ENCODE assay signal across 37 mouse cellular contexts in genomic region chr1:180722608-180723007, GRCm38 (mm10). TPM values are rescaled to one million over a fixed set of nuclear protein-coding genes. Genes with fewer than 3 reads are reported as not detected.
A peak's percentile ranks its signal among the peaks of the same experiment; 100 is the strongest.
DNase-seq lines count a peak whose midpoint lies in the region; ATAC-seq lines count a peak whose summit lies in the region.
"Had no signal": no experiment of that assay in that cellular context is flagged by ENCODE, and none has a peak within 500 bp of the region (broad histone marks: within the 10 kb centered on the region; RNA-seq: fewer than 3 reads in every experiment).

No protein-coding gene starts in this region.

- no peaks in the 10 kb centered on the region for H3K9me3 ChIP-seq in heart, embryonic 10.5 days
- no peaks in the 10 kb centered on the region for H3K9me3 ChIP-seq in heart, embryonic 12.5 days (replicated peaks)
- H3K9me3 ChIP-seq in liver, embryonic 13.5 days (replicated peaks): no peaks in the 10 kb centered on the region
- H3K9me3 ChIP-seq in midbrain, embryonic 14.5 days (ENCODE audit: control insufficient read depth, low read length): no peaks in the 10 kb centered on the region
- H3K9me3 ChIP-seq: forebrain, embryonic 15.5 days; heart, embryonic 15.5 days; intestine, embryonic 15.5 days; limb, embryonic 13.5 days; stomach, embryonic 15.5 days had no signal

- H3K27me3 ChIP-seq in heart, embryonic 10.5 days (ENCODE audit: insufficient read depth, poor library complexity, severe bottlenecking): no peaks in the 10 kb centered on the region
- H3K27me3 ChIP-seq in heart, embryonic 12.5 days (replicated peaks): no peaks in the 10 kb centered on the region
- no peaks in the 10 kb centered on the region for H3K27me3 ChIP-seq in liver, embryonic 13.5 days
- H3K27me3 ChIP-seq in midbrain, embryonic 14.5 days (ENCODE audit: control insufficient read depth, insufficient read depth, low read length): no peaks in the 10 kb centered on the region
- H3K27me3 ChIP-seq: forebrain, embryonic 15.5 days; heart, embryonic 15.5 days; intestine, embryonic 15.5 days; limb, embryonic 13.5 days; stomach, embryonic 15.5 days had no signal

- H3K9ac ChIP-seq in heart, embryonic 12.5 days: no peak overlapping the region
- 0 out of 2 replicates have a peak overlapping the region, but pooled peaks have one; percentile 6 for H3K9ac ChIP-seq in liver, embryonic 13.5 days
- no peak overlapping the region for H3K9ac ChIP-seq in midbrain, embryonic 14.5 days (replicated peaks; ENCODE audit: low read length)
- H3K9ac ChIP-seq: forebrain, embryonic 15.5 days; heart, embryonic 15.5 days; intestine, embryonic 15.5 days; limb, embryonic 13.5 days; stomach, embryonic 15.5 days had no signal

- H3K4me2 ChIP-seq in heart, embryonic 12.5 days: no peak overlapping the region
- peak overlapping the region; percentile 19 for H3K4me2 ChIP-seq in liver, embryonic 13.5 days
- no peak overlapping the region for H3K4me2 ChIP-seq in midbrain, embryonic 14.5 days (ENCODE audit: low read length)
- H3K4me2 ChIP-seq: forebrain, embryonic 15.5 days; heart, embryonic 15.5 days; intestine, embryonic 15.5 days; limb, embryonic 13.5 days; midbrain, embryonic 11.5 days; stomach, embryonic 15.5 days had no signal

- peak; percentile 14 for DNase-seq in heart, embryonic 10.5 days (ENCODE audit: low spot score)
- DNase-seq in c-Kit-positive CD71-positive TER-119-positive erythroid progenitor cells, embryonic 14.5 days (ENCODE audit: low spot score): peak; percentile 48
- peak; percentile 22 for DNase-seq in liver, embryonic 13.5 days
- no peak for DNase-seq in layer of hippocampus, postnatal 25 days (ENCODE audit: extremely low spot score in 1 of 2, low spot score in 1 of 2)
- no peak for DNase-seq in urinary bladder, postnatal 36 days (ENCODE audit: low spot score in 2 of 2)
- DNase-seq in midbrain, embryonic 14.5 days: no peak
- DNase-seq: adrenal gland, adult 2 months; adrenal gland, postnatal 36 days; cerebellum, adult 2 months; cerebellum, postnatal 14 days; gastrocnemius, adult 2 months; kidney, adult 2 months; kidney, postnatal 36 days; lung, adult 2 months; lung, postnatal 10 days; right cerebral cortex, postnatal 25 days; thymus, postnatal 4 days had no signal

- H3K27ac ChIP-seq in heart, embryonic 10.5 days: no peak overlapping the region
- no peak overlapping the region for H3K27ac ChIP-seq in heart, embryonic 12.5 days (ENCODE audit: poor library complexity, severe bottlenecking)
- peak overlapping the region; percentile 61 for H3K27ac ChIP-seq in liver, embryonic 13.5 days
- no peak overlapping the region for H3K27ac ChIP-seq in midbrain, embryonic 14.5 days (replicated peaks; ENCODE audit: low read depth, low read length)
- H3K27ac ChIP-seq: forebrain, embryonic 15.5 days; gastrocnemius, adult 2 months; heart, embryonic 15.5 days; hindbrain, postnatal 0 days; intestine, embryonic 15.5 days; layer of hippocampus, adult 2 months; limb, embryonic 13.5 days; stomach, embryonic 15.5 days had no signal

- WGBS in heart, embryonic 10.5 days: 50% methylated on average over 1 of the region's 1 CpGs
- WGBS in heart, embryonic 12.5 days: 44% methylated on average over 1 of the region's 1 CpGs
- WGBS in liver, embryonic 13.5 days (ENCODE audit: insufficient replicate concordance): 26% methylated on average over 1 of the region's 1 CpGs
- WGBS in midbrain, embryonic 14.5 days: 66% methylated on average over 1 of the region's 1 CpGs

- H3K36me3 ChIP-seq in heart, embryonic 10.5 days: no peaks in the 10 kb centered on the region
- H3K36me3 ChIP-seq in heart, embryonic 12.5 days: no peaks in the 10 kb centered on the region
- H3K36me3 ChIP-seq in liver, embryonic 13.5 days: no peaks in the 10 kb centered on the region
- H3K36me3 ChIP-seq in midbrain, embryonic 14.5 days (ENCODE audit: control insufficient read depth, insufficient read depth, low read length): no peaks in the 10 kb centered on the region
- H3K36me3 ChIP-seq: forebrain, embryonic 15.5 days; heart, embryonic 15.5 days; intestine, embryonic 15.5 days; limb, embryonic 13.5 days; stomach, embryonic 15.5 days had no signal

- no peak for ATAC-seq in heart, embryonic 12.5 days (ENCODE audit: insufficient number of reproducible peaks, low FRiP score)
- ATAC-seq in liver, embryonic 13.5 days (ENCODE audit: low read depth): peak; percentile 56
- ATAC-seq in megakaryocyte progenitor cell, adult 5-6 weeks (replicated peaks; ENCODE audit: poor library complexity): peak; percentile 28
- no peak for ATAC-seq in midbrain, embryonic 14.5 days (ENCODE audit: low FRiP score, low TSS enrichment)
- ATAC-seq: activated CD4-positive, CD25-positive, alpha-beta regulatory T cell, adult 4 months; forebrain, embryonic 15.5 days; hindbrain, postnatal 0 days; intestine, embryonic 15.5 days had no signal

- H3K4me1 ChIP-seq in heart, embryonic 10.5 days: peaks cover 16% of the 10 kb centered on the region; the same call in 1 of the 2 replicates
- H3K4me1 ChIP-seq in heart, embryonic 12.5 days (replicated peaks): peaks cover 16% of the 10 kb centered on the region
- H3K4me1 ChIP-seq in liver, embryonic 13.5 days (replicated peaks): peaks cover 54% of the 10 kb centered on the region
- peaks cover 17% of the 10 kb centered on the region for H3K4me1 ChIP-seq in midbrain, embryonic 14.5 days (ENCODE audit: control insufficient read depth, insufficient read depth, low read length)
- H3K4me1 ChIP-seq: intestine, embryonic 15.5 days had no signal

- H3K4me3 ChIP-seq in heart, embryonic 10.5 days: no peak overlapping the region
- no peak overlapping the region for H3K4me3 ChIP-seq in heart, embryonic 12.5 days
- no peak overlapping the region for H3K4me3 ChIP-seq in liver, embryonic 13.5 days (replicated peaks)
- no peak overlapping the region for H3K4me3 ChIP-seq in midbrain, embryonic 14.5 days (replicated peaks; ENCODE audit: low read depth, low read length)
- H3K4me3 ChIP-seq: forebrain, embryonic 15.5 days; gastrocnemius, adult 2 months; heart, embryonic 15.5 days; intestine, embryonic 15.5 days; layer of hippocampus, adult 2 months; limb, embryonic 13.5 days; stomach, embryonic 15.5 days had no signal

RNA-seq across cellular contexts. Expression of gene Acbd3, which starts 3.2 kb away (rescaled TPM):
- polyA plus RNA-seq in heart, embryonic 10.5 days (2016; fragmentation: Nextera tagmentation; extraction: Ambion mirVana): 20.5 and 24.5 TPM in 2 replicates
- 29.2 and 29.7 TPM in 2 replicates for polyA plus RNA-seq in heart, embryonic 12.5 days (2016; fragmentation: Nextera tagmentation; extraction: Ambion mirVana)
- 8.7 and 8.9 TPM in 2 replicates for polyA plus RNA-seq in liver, embryonic 13.5 days (2015; fragmentation: Nextera tagmentation; extraction: Ambion mirVana)
- total RNA-seq in megakaryocyte progenitor cell, adult 5-6 weeks (2015): 23.9 and 27.3 TPM in 2 replicates
- total RNA-seq in megakaryocyte progenitor cell, adult 5-6 weeks (2017): 43.0 and 46.5 TPM in 2 replicates
- 10 to 100 TPM; 32.7 to 34.9 TPM for total RNA-seq in layer of hippocampus, postnatal 25 days (2021)
- 25.2 and 27.2 TPM in 2 replicates for polyA plus RNA-seq in midbrain, embryonic 14.5 days (2014; fragmentation: Nextera tagmentation; extraction: Ambion mirVana)

RNA-seq across cellular contexts. Expression of gene Mixl1, which starts 25.8 kb away (rescaled TPM):
- 0.26 and 0.62 TPM in 2 replicates for polyA plus RNA-seq in heart, embryonic 10.5 days (2016; fragmentation: Nextera tagmentation; extraction: Ambion mirVana)
- polyA plus RNA-seq in heart, embryonic 12.5 days (2016; fragmentation: Nextera tagmentation; extraction: Ambion mirVana): not detected in 2 replicates
- polyA plus RNA-seq in liver, embryonic 13.5 days (2015; fragmentation: Nextera tagmentation; extraction: Ambion mirVana): 0.92 and 1.2 TPM in 2 replicates
- not detected in 2 replicates for total RNA-seq in megakaryocyte progenitor cell, adult 5-6 weeks (2015)
- total RNA-seq in megakaryocyte progenitor cell, adult 5-6 weeks (2017): not detected in 2 replicates
- total RNA-seq in layer of hippocampus, postnatal 25 days (2021): not detected
- not detected in 2 replicates for polyA plus RNA-seq in midbrain, embryonic 14.5 days (2014; fragmentation: Nextera tagmentation; extraction: Ambion mirVana)
- total RNA-seq: adrenal gland, adult 2 months; adrenal gland, postnatal 36 days; gastrocnemius, adult 2 months; gastrocnemius, postnatal 4 days; heart, adult 8-10 months; heart, postnatal 25 days; hindbrain, postnatal 0 days; layer of hippocampus, adult 2 months; left cerebral cortex, adult 8-10 months; left cerebral cortex, postnatal 36 days had no signal
- polyA plus RNA-seq: activated CD4-positive, CD25-positive, alpha-beta regulatory T cell, adult 4 months; cerebellum, adult 2 months; cortical plate, adult 2 months; frontal cortex, adult 2 months; heart, embryonic 15.5 days; hindbrain, embryonic 11.5 days; hindbrain, postnatal 0 days; kidney, adult 2 months; lung, adult 2 months; midbrain, embryonic 11.5 days; neural tube, embryonic 14.5 days had no signal

Comparison
In these comparisons a context has a peak if more than half of its experiments do, and no peak if none do; other contexts are left out.
1. DNase-seq: peak in heart, embryonic 10.5 days (single experiment), c-Kit-positive CD71-positive TER-119-positive erythroid progenitor cells, embryonic 14.5 days (single experiment) and liver, embryonic 13.5 days (single experiment); none in layer of hippocampus, postnatal 25 days (0 of 2), urinary bladder, postnatal 36 days (0 of 2) and midbrain, embryonic 14.5 days (single experiment).
2. ATAC-seq: peak in liver, embryonic 13.5 days (single experiment) and megakaryocyte progenitor cell, adult 5-6 weeks (single experiment); none in heart, embryonic 12.5 days (single experiment) and midbrain, embryonic 14.5 days (single experiment).